Mouse (Mus musculus): ENCODE data around the gene Awat2.

Gene Awat2

DNA sequence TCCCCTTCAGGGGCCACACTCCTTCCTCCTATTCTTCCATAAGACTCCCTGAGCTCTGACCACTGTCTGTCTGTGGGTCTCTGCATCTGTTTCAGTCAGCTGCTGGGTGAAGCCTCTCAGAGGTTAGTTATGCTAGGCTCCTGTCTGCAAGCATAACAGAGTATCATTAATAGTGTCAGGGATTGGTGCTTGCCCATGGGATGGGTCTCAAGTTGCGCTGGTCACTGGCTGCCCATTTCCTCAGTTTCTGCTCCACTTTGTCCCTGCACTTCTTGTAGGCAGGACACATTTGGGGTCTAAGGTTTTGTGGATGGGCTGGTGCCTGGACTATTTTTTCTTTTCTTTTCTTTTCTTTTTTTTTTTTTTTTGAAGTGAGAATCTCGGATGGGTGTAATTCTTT, at the start of gene Awat2:
TSS of gene Awat2 (minus strand) at position 101 of the 400 bp plus-strand sequence.
- peak in 1 of 2 experiments; percentile 29 for DNase-seq (ENCODE audit: low spot score in 2 of 2)

DNA sequence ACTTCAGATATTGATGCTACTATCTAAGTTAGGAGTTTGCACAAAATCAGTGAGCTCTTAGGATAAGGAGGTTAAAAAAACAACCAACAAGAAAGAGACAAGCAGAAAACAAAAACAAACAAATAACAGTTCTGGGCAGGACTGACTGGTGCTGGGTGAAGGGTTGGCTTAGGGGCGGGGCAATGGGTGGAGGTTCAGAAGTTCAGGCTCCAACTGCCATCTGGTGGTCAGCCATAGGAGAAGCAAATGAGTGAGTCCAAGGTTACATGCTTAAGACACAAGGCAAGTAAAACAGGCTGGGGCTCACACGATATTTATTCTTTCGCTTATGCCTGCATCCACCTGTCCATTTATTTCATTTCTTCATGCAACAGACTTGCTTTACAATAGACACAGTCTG, 37.8 kb upstream of the Awat2 start:
- peak; percentile 42 to 68 for DNase-seq (ENCODE audit: low spot score in 2 of 2)

DNA sequence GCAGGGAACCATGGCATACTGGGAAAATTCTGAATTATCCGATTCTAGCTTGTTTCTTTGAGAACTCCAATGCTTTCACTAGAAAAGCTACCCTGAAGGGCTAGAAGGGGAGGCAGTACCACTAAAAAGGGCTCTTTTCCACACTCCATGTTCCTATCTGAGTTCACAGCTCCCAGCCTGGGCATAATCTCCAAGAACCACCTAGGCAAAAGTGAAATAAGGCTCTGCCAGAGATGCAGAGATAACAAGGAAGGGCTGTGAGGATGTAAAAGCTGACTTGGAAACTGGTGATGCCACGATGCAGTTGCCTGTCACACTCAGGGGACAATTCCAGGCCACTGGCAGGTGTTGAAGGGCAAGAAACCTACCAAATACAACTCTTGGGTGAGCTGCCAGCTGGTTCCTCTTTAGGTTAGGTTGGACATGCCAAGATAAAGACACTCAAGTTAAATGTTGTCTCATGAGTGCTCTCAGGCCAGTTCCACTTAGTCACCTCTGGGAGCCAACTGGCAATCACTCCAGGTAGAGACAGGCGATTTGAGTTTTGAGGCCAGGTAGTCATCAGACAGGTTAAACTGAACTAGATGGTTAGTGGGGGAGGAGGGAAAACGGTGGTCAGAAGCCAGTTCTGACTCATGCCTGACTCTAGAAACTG, 33.2 kb upstream of the Awat2 start:
- no peak for DNase-seq (ENCODE audit: low spot score in 2 of 2)

DNA sequence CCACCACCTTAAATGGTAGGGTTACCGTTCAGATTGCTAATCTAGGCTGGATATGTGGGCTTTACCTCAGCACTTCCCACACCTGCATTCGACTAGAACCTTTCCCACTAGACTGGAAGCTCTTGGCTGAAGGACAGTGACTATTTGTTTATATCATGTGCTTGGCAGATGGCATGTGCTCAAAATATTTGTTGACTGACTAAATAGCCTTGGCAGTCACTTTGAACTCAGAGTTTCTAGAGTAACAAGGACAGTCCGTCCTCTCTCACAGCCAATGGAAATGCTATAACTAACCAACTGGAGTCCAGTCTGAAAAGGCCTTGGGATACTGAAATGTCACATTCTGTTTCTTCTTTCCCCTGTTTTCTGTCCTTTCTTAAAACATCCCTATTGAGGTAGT, 29.0 kb upstream of the Awat2 start:
- no peak for DNase-seq (ENCODE audit: low spot score in 2 of 2)

DNA sequence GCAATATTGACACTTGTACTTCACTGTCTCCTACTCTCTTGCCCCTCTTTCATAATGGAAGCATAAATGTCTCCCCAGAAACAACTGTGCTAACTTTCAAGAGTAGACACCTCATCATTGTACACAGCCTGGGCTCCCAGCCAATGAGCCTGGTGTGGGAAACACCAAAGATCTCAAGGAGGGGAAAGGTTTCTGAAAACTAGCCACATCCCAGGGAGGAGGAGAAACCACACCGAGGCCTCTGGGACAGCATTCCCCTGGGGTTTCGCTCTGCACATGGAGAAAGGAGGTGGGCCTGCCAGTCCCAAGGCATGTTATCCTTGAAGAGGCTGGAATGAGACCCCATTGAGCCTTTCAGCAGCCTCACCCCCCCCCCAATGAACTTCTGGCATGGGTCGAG, 27.6 kb upstream of the Awat2 start:
- DNase-seq (ENCODE audit: low spot score in 2 of 2): no peak

DNA sequence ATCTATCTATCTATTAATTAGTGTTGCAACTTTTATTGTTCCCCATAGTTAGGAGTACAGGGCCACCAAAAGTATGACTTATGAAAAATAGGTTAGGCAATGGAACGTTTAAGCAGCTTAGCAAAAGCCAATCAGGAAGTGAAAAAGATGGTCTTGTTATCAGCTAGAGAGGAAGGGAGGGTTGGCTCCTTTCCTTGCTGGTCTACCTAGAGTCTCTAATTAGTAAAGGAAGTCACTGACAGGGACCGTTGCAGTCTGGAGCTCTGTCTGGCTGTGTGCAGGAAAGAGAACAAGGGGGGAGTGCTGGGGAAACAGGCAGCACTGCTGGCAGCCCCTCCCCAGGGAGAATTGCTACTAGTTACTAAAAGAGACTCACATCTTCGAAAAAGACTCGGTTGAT, 25.5 kb upstream of the Awat2 start:
- no peak for DNase-seq (ENCODE audit: low spot score in 2 of 2)

DNA sequence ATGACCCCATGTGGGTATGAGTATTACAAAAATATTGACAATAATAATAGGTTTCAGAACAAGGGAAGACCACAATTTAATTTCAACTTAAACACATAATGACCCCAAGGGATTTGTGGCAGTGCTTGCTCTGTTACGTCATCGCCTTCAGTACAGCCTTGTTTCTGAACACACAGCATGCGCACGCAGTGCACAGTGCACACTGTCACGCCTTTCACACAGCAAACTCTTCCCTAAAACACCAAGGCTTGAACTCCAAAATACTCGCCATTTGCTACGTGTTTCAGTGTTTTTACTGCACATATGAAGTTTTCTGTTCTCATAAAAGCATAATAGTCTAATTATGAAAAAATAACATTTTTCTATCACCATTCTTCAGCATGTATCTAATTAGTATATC, 1.0 kb upstream of the Awat2 start:
- DNase-seq (ENCODE audit: low spot score in 2 of 2): peak in 1 of 2 experiments; percentile 23

DNA sequence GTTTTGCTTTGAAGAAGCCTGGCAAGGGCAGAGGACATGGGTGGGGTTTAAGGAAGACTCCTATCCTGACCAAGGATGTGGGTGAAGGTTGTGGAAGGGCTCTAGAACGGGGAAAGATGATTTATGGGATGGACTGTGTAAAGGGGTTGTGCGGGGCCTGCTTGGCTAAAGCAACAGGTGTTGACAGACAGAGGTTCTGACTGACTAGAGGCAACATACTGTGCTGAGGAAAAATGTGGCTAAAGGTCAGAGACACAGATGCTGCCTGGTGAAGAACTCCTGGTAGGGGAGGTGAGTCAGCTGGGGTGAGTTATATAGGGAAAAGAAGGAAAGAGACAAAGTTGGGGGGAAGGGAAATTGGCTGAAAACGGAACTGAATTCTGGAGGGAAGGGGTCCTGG, 10.2 kb downstream of the Awat2 start:
- DNase-seq (ENCODE audit: low spot score in 2 of 2): no peak

DNA sequence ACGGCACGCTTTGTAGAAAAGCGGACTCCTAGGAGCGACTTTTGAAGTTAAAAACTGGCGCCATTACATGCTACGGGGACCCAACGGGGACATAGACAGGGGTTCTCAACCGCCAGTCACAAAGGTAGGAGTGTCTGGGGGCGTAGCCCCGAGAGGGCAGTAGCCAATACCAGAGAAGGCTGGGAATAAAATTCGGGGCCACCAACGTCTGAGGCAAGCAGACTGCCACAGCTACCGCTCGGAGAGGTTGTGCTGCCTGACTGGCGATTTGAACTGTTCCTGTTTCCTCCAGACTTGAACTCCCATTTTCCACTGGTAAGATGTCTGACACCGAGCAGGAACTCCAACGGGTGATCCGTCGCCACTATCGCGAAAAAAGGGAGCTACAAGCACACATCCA, 13.8 kb downstream of the Awat2 start, which contains the start of gene Otud6a:
TSS of gene Otud6a (plus strand) at position 321 of the 400 bp plus-strand sequence.
- no peak for DNase-seq (ENCODE audit: low spot score in 2 of 2)

DNA sequence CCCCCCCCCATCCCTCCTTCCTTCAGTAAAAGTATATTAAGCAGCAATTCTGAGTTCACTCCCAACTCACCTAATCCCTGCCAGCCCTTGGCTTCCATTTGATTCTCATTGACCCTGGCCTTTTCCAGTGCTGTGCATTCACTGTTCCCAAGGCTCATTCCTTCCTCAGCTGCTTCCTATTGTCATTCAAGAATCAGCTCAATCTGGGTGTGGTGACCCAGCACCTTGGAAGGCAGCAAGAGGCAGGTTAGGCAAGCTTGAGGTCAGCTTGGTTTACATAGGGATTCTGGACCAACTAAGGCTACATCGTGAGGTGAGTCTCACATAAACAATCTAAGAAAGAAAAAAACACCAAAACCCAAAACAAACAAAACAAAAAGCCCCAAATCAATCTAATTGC, 33.3 kb downstream of the Awat2 start:
- no peak for DNase-seq (ENCODE audit: low spot score in 2 of 2)

DNA sequence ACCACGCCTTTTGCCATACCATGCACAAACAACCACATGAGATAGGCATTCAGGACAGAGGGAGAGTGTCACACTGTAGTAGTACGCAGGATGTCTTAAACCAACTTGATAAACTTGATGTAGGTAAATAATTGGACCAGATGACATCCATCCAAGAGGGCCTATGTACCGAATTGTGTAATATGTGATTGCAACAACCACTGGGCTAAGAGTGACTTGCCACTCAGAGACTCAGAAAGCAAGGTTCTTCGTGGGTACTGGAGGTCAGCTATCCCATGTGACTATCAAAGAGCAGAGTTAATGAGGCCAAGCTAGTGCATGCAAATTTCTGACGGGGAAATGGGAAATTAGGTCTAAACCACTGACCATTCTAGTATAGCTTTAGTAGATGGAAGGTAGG, 40.9 kb downstream of the Awat2 start:
- DNase-seq (ENCODE audit: low spot score in 2 of 2): no peak

DNA sequence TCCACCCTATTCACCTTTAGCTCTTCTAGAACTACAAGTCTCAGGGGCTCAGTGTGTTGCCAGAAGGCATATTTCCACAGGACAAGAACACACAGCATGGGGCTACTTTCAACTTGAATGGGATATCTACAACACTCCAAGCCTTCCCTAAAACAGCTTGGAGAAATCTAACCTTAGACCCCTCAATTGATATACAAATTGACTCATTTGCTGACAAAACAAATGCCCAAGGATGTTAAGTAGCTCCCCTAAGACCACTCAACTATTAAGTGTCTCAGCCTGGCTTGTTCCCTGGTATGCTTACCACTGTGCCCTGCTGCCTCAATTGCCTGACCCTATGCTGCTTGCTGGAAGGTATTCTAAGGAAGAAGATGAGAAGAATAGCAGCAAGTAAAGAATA, 41.6 kb downstream of the Awat2 start:
- no peak for DNase-seq (ENCODE audit: low spot score in 2 of 2)

DNA sequence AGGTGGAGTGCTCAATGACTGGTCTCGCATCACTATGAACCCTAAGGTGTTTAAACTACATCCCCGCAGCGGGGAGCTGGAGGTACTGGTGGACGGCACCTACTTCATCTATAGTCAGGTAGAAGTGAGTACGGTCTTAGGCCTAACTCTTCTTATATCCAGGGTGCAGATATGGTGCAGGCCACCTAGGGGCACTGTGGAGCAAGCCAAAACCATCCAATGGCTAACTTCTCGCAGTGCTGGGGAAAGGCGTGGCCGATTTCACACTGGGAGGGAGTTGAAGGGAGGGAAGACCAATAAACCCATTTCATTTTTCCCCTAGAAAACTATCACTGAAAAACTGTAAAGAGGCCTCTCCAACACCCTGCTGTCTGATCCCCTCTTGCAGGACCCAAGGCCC, 47.5 kb downstream of the Awat2 start:
- DNase-seq (ENCODE audit: low spot score in 2 of 2): no peak

DNA sequence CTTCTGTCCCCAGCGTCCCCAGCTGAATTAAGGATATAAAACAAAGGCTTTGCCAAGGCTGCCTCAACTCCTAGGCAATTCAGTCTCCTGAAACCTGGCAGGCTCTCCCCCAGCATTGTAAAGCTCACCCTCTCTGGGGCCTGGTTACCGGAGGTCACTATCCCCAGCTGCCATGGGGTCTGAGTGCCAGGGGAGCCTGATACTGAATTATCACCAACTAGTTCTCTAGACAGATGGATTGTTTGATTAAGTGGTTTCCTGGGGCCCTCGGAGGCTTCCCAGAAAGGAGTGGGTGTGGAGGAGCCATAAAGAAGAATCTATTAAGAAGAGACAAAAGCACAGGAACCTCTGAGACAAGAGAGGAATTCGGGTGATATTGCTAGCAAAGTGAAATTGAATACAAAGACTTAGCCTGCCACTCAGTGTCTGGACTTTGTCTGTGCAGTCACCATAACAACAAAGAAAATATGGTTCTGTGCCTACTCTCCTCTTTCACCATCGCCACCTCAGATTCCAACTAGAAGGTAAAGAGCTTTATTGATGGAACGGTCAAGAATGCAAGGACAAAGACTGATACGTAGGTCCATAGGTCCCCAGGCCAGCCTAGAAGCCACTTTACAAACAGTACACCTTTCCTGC, 48.2 kb downstream of the Awat2 start:
- DNase-seq (ENCODE audit: low spot score in 2 of 2): no peak

DNA sequence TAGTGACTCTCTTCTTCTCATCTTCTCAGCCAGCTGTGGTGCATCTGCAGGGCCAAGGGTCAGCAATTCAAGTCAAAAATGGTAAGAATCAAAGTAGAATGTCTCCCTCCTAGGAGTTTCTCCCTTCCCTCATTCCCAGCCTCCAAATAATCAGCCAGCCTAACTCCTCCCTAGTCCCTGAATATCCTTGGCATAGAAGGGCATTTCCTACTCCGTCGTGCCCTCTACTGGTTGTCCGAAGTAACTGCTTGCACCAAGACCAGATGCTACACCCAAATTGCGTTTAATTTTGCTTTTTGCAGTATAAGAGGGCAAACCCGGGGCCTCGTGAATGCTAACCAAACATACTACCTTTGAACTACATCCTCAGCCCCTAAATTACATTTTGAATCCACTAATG, 50.2 kb downstream of the Awat2 start:
- no peak for DNase-seq (ENCODE audit: low spot score in 2 of 2)

DNA sequence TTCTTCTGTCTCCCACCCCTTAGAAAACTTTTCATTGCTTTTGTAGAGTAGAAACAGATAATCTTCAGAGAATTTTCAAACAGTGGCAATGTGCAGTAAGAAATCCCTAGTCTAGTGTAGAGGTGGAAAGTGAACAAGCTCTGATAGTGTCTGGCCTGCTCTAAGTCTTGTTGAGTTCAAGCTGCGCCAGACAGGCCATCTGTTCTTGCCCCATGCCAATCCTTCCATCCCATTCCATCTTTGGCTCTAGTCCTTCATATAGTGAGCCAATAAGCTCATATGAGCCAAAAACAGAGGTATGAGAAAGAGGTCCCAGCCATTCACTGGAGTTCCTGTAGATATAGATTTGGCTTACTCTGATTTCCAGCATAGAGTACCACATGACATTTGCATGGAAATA, 52.6 kb downstream of the Awat2 start:
- DNase-seq (ENCODE audit: low spot score in 2 of 2): no peak

DNA sequence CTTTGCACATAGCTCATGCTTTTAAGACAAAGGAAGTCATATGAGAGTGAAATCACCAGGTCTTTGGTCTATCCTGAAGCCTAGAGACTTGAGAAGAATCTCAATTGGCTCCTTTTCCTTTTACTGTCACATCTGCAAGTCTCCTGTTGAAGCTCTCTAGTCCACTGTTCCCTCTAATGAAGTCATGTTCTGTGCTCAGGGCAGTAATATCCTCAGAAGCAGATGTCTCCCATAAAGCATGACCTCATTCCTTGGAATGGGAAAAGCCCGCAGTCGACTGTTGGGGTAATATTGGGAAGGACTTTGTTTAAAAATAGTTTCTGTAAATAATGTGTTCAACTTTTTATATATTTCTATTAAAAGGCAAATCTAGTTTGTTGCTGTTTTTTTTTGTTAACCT, 85.5 kb downstream of the Awat2 start:
- DNase-seq (ENCODE audit: low spot score in 2 of 2): no peak

Measured in spleen, postnatal 4 days (tissue).